Mouse (Mus musculus) liver, embryonic 14.5 days (tissue): ENCODE results near the gene Taldo1. TPM values are rescaled to one million over a fixed set of nuclear protein-coding genes. Genes with fewer than 3 reads are reported as not detected.

Experiments
- ATAC-seq: fragments of 200-750 bp; cut with Nextera tagmentation; 2 replicates; pipeline ENCODE4 v1.8.0; 2017; ENCODE audit warnings: moderate number of reproducible peaks, mild to moderate bottlenecking, moderate library complexity; ENCODE audit not compliant: insufficient read depth
- DNase-seq, 3 experiments: peaks; one replicate each; pipeline ENCODE4 v3.0.0-alpha.2; 2012 to 2013; ENCODE audit warnings: low read depth in 3 of 3, low spot score in 3 of 3
- H3K27ac ChIP-seq: fragments of 300-500 bp; sonication (generic); 2 replicates; pipeline ENCODE4 v1.5.1; 2014; ENCODE audit warnings: moderate library complexity, mild to moderate bottlenecking, control low read depth, inconsistent platforms
- H3K27me3 ChIP-seq: fragments of 300-500 bp; sonication (generic); 2 replicates; pipeline ENCODE4 v1.6.1; 2014; ENCODE audit warnings: mild to moderate bottlenecking, low read length, moderate library complexity; ENCODE audit not compliant: control insufficient read depth, insufficient read depth
- H3K36me3 ChIP-seq: fragments of 300-500 bp; sonication (generic); replicated peaks from 2 replicates; pipeline ENCODE4 v1.6.1; 2014; ENCODE audit warnings: low read depth; ENCODE audit not compliant: control insufficient read depth, insufficient read depth
- H3K4me1 ChIP-seq, 2 experiments: fragments of 200-500 bp in 1 of 2; fragments of 300-500 bp in 1 of 2; sonication (generic) in 1 of 2; replicated peaks; 2 replicates each; pipeline ENCODE4 v1.6.1; 2012 to 2014; ENCODE audit warnings: antibody characterized with exemption in 1 of 2, inconsistent platforms in 1 of 2, low read length in 1 of 2; ENCODE audit not compliant: control insufficient read depth in 2 of 2, insufficient read depth in 2 of 2
- H3K4me2 ChIP-seq: fragments of 300-500 bp; sonication (generic); 2 replicates; pipeline ENCODE4 v1.6.1; 2014; ENCODE audit warnings: low read depth, mild to moderate bottlenecking, control low read depth, moderate library complexity
- H3K4me3 ChIP-seq, 2 experiments: fragments of 200-500 bp in 1 of 2; fragments of 300-500 bp in 1 of 2; sonication (generic) in 1 of 2; 2 replicates each; pipeline ENCODE4 v1.5.1; 2012 to 2014; ENCODE audit warnings: low read depth in 2 of 2, low read length in 2 of 2, mild to moderate bottlenecking in 2 of 2, control low read depth in 1 of 2, inconsistent platforms in 1 of 2, moderate library complexity in 1 of 2; ENCODE audit not compliant: insufficient read depth in 1 of 2
- H3K9ac ChIP-seq: fragments of 300-500 bp; sonication (generic); replicated peaks from 2 replicates; pipeline ENCODE4 v1.6.1; 2014; ENCODE audit warnings: mild to moderate bottlenecking, control low read depth, moderate library complexity
- H3K9me3 ChIP-seq: fragments of 300-500 bp; sonication (generic); 2 replicates; pipeline ENCODE4 v1.6.1; 2016; ENCODE audit warnings: low read length, mixed read lengths; ENCODE audit not compliant: control insufficient read depth
- CTCF ChIP-seq: IDR thresholded peaks from 2 replicates; pipeline ENCODE4 v1.5.1; 2016; ENCODE audit warnings: antibody characterized with exemption, low read depth, control low read depth
- EP300 ChIP-seq: IDR thresholded peaks from 2 replicates; pipeline ENCODE4 v1.6.1; 2016; ENCODE audit warnings: antibody characterized with exemption, low read depth
- WGBS: fragments of 180-500 bp; shearing (Covaris S2); extraction: QIAGEN DNeasy Blood & Tissue Kit; methylation state at CpG from one replicate; pipeline ENCODE4 v1.1.7; 2014; ENCODE audit not compliant: insufficient replicate concordance; 5-methylcytosine and 5-hydroxymethylcytosine counted together
- polyA plus RNA-seq, 2 experiments: library from polyadenylated mRNA; depleted of rRNA in 1 of 2; stranded (reverse) in 1 of 2; unstranded in 1 of 2; fragments of >200 nt; fragmentation: Nextera tagmentation in 1 of 2; extraction: Ambion mirVana in 1 of 2; gene quantifications; 2 replicates each; pipeline versions ENCODE4 v1.2.1 to v1.2.3; 2012 to 2014

The Taldo1 gene
- polyA plus RNA-seq, 2 experiments = 266 to 428 TPM

DNA sequence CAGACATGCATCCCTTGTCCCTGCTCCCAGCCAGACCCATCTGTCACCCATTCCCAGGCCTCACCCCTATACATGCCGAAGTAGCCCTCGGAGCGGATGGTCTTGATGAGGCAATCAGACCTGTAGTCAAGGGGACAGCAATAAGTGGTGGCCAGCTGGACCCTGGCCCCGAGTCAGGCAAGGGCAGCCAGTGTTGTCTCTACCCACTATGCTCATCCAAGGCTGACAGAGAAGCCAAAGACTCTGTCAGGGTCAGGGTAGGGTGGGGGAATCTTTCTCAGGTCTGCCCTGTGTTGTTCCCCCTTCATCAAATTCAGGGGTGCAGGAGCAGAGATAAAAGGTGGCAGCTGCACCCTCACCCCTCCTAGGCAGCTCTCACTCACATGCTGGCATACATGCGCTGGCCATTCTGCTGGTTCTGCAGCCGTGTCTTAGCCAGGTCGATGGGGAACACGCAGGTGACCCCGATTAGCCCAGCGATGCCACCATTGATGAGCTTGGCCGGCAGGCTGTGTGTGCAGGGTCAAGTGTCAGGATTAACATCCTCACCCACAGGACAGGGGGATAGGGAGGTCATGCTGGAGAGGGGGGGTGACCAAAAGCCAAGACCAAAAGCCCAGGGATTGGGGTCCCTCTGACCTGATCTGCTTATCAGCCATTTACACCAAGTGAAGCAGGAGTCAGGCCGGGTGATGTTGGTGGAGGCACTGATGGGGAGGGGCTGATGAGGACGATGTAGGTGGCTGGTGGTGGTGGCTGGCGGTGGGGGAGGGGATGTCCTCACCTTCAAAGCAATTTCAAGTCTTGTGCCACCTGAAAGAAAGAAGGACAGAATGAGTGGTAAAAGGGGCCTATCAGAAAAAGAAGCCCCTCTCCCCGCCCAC is 41.8 kb downstream of the Taldo1 start:
- DNase-seq (no peak), ATAC-seq (no peak)
- Histone ChIP-seq H3K4me1 (peaks cover 8 to 24% of the 10 kb centered on the region in 2 experiments), H3K9ac (no peak overlapping the region), H3K4me3 (peak overlapping the region in 1 of 2 experiments; percentile 39; a peak in 1 of 4 replicates), H3K4me2 (peak overlapping the region; percentile 86), H3K36me3 (peaks cover 8% of the 10 kb centered on the region), H3K9me3 (no peaks in the 10 kb centered on the region), H3K27ac (no peak overlapping the region), H3K27me3 (no peaks in the 10 kb centered on the region)
- TF ChIP-seq EP300 = no peak
- TF ChIP-seq CTCF = no peak
- whole genome bisulfite sequencing = 79% methylated on average over 15 of the region's 15 CpGs

DNA sequence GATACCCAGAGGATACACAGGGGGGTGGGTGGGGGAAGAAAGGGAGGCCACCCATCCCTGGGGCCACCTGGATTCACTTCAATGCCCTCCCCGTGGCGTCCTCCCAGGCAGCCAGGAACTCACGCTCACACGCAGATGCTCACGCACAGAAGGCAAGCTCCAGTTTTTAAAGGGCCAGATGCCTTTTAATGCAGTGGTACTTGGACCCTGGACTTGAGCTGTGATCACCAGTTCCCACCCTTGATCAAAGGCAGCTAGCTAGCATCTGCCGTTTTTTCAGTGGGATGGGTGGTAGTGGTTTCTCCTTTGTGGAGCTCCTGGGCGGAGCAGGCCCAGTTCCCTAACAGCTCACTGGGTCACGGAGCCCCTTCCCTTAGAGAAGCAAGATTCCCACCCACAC is 42.5 kb downstream of the Taldo1 start:
- H3K36me3 ChIP-seq = peaks cover 14% of the 10 kb centered on the region
- H3K9ac ChIP-seq = no peak overlapping the region; the same call in 1 of the 2 replicates
- peak overlapping the region; percentile 34 to 39 for H3K4me3 ChIP-seq
- no peak for DNase-seq
- no peaks in the 10 kb centered on the region for H3K27me3 ChIP-seq
- TF ChIP-seq EP300 = no peak
- no peak for TF ChIP-seq CTCF
- 39% methylated on average over 8 of the region's 8 CpGs for WGBS
- H3K4me2 ChIP-seq = peak overlapping the region; percentile 86
- no peaks in the 10 kb centered on the region for H3K9me3 ChIP-seq
- H3K4me1 ChIP-seq = peaks cover 8 to 24% of the 10 kb centered on the region in 2 experiments
- no peak overlapping the region for H3K27ac ChIP-seq
- ATAC-seq = no peak

DNA sequence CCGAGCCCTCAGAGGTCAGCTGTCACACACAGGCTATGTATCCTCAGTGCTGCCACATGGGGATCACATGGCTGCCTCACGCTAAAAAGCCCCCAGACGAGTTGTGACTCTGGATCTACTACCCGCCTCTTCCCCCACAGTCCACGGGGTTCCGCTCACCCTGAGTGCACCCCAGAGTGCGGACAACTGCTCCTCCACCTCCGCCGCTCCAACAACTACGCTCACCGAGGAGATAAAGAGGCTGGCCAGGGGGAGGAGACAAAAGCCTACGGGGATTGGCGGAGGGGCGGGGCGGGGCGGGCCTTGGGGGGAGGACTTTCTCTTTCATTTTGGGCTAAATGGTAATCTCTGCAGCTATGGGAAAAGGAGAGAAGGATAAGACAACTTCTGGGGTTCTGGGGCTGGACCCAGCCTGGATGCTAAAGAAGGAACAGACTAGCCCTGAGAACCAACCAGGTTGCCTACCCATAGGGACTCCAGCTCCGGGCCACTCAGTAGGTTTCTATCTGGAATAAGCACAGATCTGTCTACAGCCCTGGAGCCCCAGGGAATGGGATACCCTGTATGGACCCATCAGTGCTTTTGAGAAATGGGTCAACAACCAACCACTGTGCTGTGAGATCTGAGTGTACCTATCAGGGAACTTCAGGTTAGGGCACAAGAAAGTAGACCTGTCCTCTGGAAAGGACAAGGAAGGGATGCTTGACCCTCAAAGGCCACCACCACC is 43.3 kb downstream of the Taldo1 start:
- H3K9me3 ChIP-seq = no peaks in the 10 kb centered on the region
- ATAC-seq (peak; percentile 63), DNase-seq (peak; percentile 73 to 77 (median 76))
- H3K4me3 ChIP-seq = peak overlapping the region; percentile 34 to 39
- peaks cover 22% of the 10 kb centered on the region for H3K36me3 ChIP-seq
- H3K27ac ChIP-seq = 0 out of 2 replicates have a peak overlapping the region, but pooled peaks have one; percentile 6
- peaks cover 8 to 24% of the 10 kb centered on the region in 2 experiments for H3K4me1 ChIP-seq
- no peak for TF ChIP-seq EP300
- TF ChIP-seq CTCF = no peak
- no peaks in the 10 kb centered on the region for H3K27me3 ChIP-seq
- peak overlapping the region; percentile 86 for H3K4me2 ChIP-seq
- 3% methylated on average over 17 of the region's 17 CpGs for WGBS
- peak overlapping the region; percentile 14 for H3K9ac ChIP-seq

DNA sequence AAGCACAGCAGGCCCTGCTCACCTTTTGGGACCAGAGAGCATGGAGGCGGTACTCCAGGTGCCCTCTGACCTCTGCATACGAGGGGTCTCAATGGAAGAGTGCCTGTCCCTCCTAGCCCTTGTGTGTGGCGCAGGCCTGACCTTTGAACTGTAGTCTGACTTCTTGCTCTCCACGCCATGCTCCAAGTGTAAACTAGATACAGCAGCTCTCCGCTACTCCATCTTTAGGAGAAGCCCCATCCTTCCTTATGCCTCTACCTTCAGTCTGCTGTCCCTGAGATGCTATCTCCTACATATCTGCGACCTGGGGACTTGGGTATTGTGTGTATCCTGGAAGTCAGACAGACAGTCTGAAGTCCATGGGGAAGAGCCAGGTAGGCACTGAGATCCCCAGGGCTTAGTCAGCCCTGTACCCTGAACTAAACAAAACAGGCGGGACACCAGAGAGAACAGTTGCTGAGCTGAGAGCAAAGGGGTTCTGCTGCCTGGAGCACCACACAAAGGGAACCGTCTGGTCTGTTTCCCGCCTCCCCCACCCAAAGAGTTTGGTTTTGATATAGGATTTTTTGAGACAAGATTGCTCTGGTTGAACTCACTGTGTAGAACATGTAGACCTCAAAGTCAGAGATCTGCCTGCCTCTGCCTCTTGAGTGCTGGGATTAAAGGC is 44.0 kb downstream of the Taldo1 start:
- Histone ChIP-seq H3K36me3 (peaks cover 29% of the 10 kb centered on the region), H3K4me2 (peak overlapping the region; percentile 86), H3K4me1 (peaks cover 8 to 24% of the 10 kb centered on the region in 2 experiments), H3K27me3 (no peaks in the 10 kb centered on the region), H3K4me3 (peak overlapping the region in 1 of 2 experiments; percentile 34; a peak in 1 of 4 replicates), H3K9me3 (no peaks in the 10 kb centered on the region), H3K9ac (no peak overlapping the region), H3K27ac (0 out of 2 replicates have a peak overlapping the region, but pooled peaks have one; percentile 6)
- DNase-seq (no peak), ATAC-seq (no peak)
- 65% methylated on average over 9 of the region's 9 CpGs for WGBS
- TF ChIP-seq EP300 (no peak), CTCF (no peak)
